Mouse (Mus musculus) small intestine, adult 2 months (tissue): ENCODE measurements at regions not wholly inside any gene's neighbourhood (a gene's known extent, or its start where the extent isn't known, plus 50 kb on each side); places are given as distances from the start of the nearest gene placed in this dataset.

Experiments used
- H3K27ac ChIP-seq: fragments of 200-500 bp; 2 replicates; pipeline ENCODE4 v1.5.1; 2012; ENCODE audit warnings: low read depth, low read length, control low read depth, inconsistent platforms; ENCODE audit not compliant: insufficient read depth
- H3K27me3 ChIP-seq: fragments of 200-500 bp; 2 replicates; pipeline ENCODE4 v1.6.1; 2012; ENCODE audit warnings: mild to moderate bottlenecking, moderate library complexity, low read length, inconsistent platforms; ENCODE audit not compliant: control insufficient read depth, insufficient read depth
- H3K36me3 ChIP-seq: fragments of 200-500 bp; 2 replicates; pipeline ENCODE4 v1.6.1; 2012; ENCODE audit warnings: mild to moderate bottlenecking, low read length, control low read depth, inconsistent platforms; ENCODE audit not compliant: control insufficient read depth, insufficient read depth
- H3K4me1 ChIP-seq: fragments of 200-500 bp; 2 replicates; pipeline ENCODE4 v1.6.1; 2012; ENCODE audit warnings: low read length, inconsistent platforms, mixed read lengths; ENCODE audit not compliant: control insufficient read depth, insufficient read depth, insufficient read length
- H3K4me3 ChIP-seq: fragments of 200-500 bp; 2 replicates; pipeline ENCODE4 v1.5.1; 2012; ENCODE audit warnings: low read depth, mild to moderate bottlenecking, control low read depth, inconsistent platforms, low read length, moderate library complexity
- CTCF ChIP-seq: fragments of 200-500 bp; IDR thresholded peaks from 2 replicates; pipeline ENCODE4 v1.5.1; 2012; ENCODE audit warnings: low read depth, mild to moderate bottlenecking, control low read depth, inconsistent platforms, low read length, moderate library complexity, mixed read lengths; ENCODE audit not compliant: insufficient replicate concordance, insufficient read length; ENCODE audit errors: extremely low read depth
- POLR2A ChIP-seq: fragments of 200-500 bp; IDR thresholded peaks from 2 replicates; pipeline ENCODE4 v1.6.1; 2012; ENCODE audit warnings: low read depth, mild to moderate bottlenecking, control low read depth, inconsistent platforms, low read length, moderate library complexity
- WGBS: fragments of 180-500 bp; shearing (Covaris S2); methylation state at CpG from one replicate; pipeline ENCODE4 v1.1.7; 2018; 5-methylcytosine and 5-hydroxymethylcytosine counted together

GRCm38 (mm10) chr11:44156490-44157345, 243.1 kb upstream of the Il12b start:
- TF ChIP-seq POLR2A (no peak), CTCF (no peak)
- WGBS, result 46% methylated on average over 3 of the region's 3 CpGs
- Histone ChIP-seq H3K4me3 (no peak overlapping the region), H3K36me3 (no peaks in the 10 kb centered on the region), H3K27ac (no peak overlapping the region), H3K27me3 (no peaks in the 10 kb centered on the region), H3K4me1 (no peaks in the 10 kb centered on the region)

GRCm38 (mm10) chr11:44158236-44158635, 241.6 kb upstream of the Il12b start:
- H3K4me3 ChIP-seq, result no peak overlapping the region
- no peaks in the 10 kb centered on the region for H3K4me1 ChIP-seq
- H3K27me3 ChIP-seq, result no peaks in the 10 kb centered on the region
- H3K27ac ChIP-seq, result no peak overlapping the region
- TF ChIP-seq POLR2A (no peak), CTCF (no peak)
- WGBS, result 63% methylated on average over 5 of the region's 5 CpGs
- H3K36me3 ChIP-seq, result no peaks in the 10 kb centered on the region

DNA sequence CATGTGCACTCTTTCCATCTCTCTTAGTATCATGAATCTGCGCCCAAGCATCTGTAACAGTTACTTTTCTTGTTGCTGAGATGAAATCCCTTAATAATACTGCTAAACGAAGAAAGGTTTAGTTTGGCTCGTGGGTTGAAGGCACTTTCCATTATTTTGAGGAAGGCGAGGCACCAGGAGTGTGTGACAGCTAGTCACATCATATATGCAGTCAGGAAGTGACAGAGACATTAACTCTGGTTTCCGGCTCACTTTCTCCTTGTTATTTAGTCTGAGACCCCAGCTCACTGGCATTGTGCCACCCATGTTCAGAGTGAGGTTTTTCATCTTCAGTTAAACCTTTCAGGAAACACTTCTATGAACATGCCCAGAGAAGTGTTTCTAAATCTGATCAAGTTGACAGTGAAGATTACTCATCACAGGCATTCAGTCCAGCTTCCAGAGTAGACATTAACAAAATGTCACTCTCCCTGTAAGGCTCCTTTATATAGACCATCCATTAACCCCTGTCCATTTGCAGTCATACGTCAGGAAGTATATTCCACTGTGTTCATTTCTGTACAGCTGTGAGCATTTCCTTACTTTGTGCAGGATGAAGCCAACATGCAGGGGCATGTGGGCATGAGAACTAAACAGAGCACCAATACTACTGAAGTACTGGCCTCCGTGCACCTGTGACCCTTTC, 238.0 kb upstream of the Il12b start:
- no peaks in the 10 kb centered on the region for H3K36me3 ChIP-seq
- H3K27ac ChIP-seq, result no peak overlapping the region
- 76% methylated on average over 7 of the region's 7 CpGs for WGBS
- no peak overlapping the region for H3K4me3 ChIP-seq
- no peaks in the 10 kb centered on the region for H3K4me1 ChIP-seq
- no peaks in the 10 kb centered on the region for H3K27me3 ChIP-seq
- TF ChIP-seq CTCF (no peak), POLR2A (no peak)

- no peak overlapping the region for H3K27ac ChIP-seq
- TF ChIP-seq POLR2A (no peak), CTCF (no peak)
- 68% methylated on average over 4 of the region's 4 CpGs for WGBS
Observed at GRCm38 (mm10) chr11:44163049-44163448, 236.8 kb upstream of the Il12b start.

DNA sequence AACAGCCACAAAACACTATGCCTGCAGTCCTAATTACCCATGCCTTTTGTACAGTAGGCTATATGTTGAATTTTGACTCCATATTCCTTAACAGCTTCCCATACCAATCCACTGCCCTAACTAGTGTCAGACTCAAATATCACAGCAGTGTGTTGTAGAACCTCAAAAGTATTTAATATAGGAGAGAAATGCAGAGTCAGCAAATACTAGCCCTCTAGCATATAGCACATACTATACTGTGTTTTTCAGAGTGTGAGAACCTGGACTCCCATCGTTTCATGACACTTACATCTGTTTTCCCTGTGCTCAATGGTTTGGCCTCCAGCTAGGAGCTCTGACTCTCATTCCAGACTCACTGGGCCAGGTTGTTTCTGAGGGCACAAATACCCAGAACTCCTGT, 236.1 kb upstream of the Il12b start:
- Histone ChIP-seq H3K4me3 (no peak overlapping the region), H3K36me3 (no peaks in the 10 kb centered on the region), H3K27me3 (no peaks in the 10 kb centered on the region), H3K27ac (no peak overlapping the region), H3K4me1 (no peaks in the 10 kb centered on the region)
- no peak for TF ChIP-seq CTCF
- 83% methylated on average over 1 of the region's 1 CpGs for WGBS

More at GRCm38 (mm10) chr11:44163049-44163448, 236.8 kb upstream of the Il12b start:
- Histone ChIP-seq H3K36me3 (no peaks in the 10 kb centered on the region), H3K4me1 (no peaks in the 10 kb centered on the region), H3K27me3 (no peaks in the 10 kb centered on the region), H3K4me3 (no peak overlapping the region)

- no peak for TF ChIP-seq POLR2A
- no peak for TF ChIP-seq CTCF
- Histone ChIP-seq H3K36me3 (no peaks in the 10 kb centered on the region), H3K27ac (no peak overlapping the region), H3K4me1 (no peaks in the 10 kb centered on the region), H3K4me3 (no peak overlapping the region), H3K27me3 (no peaks in the 10 kb centered on the region)
- WGBS, result 57% methylated on average over 2 of the region's 2 CpGs
Observed at GRCm38 (mm10) chr11:44164186-44164585, 235.7 kb upstream of the Il12b start.

GRCm38 (mm10) chr11:44167724-44168500, 232.0 kb upstream of the Il12b start:
- no peak overlapping the region for H3K4me3 ChIP-seq
- TF ChIP-seq CTCF (no peak), POLR2A (no peak)
- WGBS, result 53% methylated on average over 6 of the region's 6 CpGs
- H3K27me3 ChIP-seq, result no peaks in the 10 kb centered on the region
- H3K36me3 ChIP-seq, result no peaks in the 10 kb centered on the region
- H3K4me1 ChIP-seq, result no peaks in the 10 kb centered on the region
- H3K27ac ChIP-seq, result no peak overlapping the region
